Mouse (Mus musculus): ENCODE results near the gene Actrt2. TPM values are rescaled to one million over a fixed set of nuclear protein-coding genes. Genes with fewer than 3 reads are reported as not detected.

Actrt2 gene
- polyA plus RNA-seq (2017; shearing (Covaris generic)): not detected

GRCm38 (mm10) chr4:154667767-154668166, at the start of gene Actrt2:
Gene Actrt2, minus strand, starts transcription at chr4:154667867.

GRCm38 (mm10) chr4:154636721-154637311, 30.9 kb downstream of the Actrt2 start, which contains the start of gene Prdm16:
Gene Prdm16, minus strand, starts transcription at chr4:154636873.

Other genes with a start within 250 kb of the Actrt2 start
- gene Prdm16, start 31.0 kb downstream of the Actrt2 start, polyA plus RNA-seq (2017; shearing (Covaris generic)): 6.6 TPM
- not detected for gene Ttc34, start 169.6 kb upstream of the Actrt2 start, polyA plus RNA-seq (2017; shearing (Covaris generic))
- gene Mmel1, start 201.7 kb upstream of the Actrt2 start, polyA plus RNA-seq (2017; shearing (Covaris generic)): not detected
- gene Fam213b, start 231.3 kb upstream of the Actrt2 start, polyA plus RNA-seq (2017; shearing (Covaris generic)): 7.7 TPM